25 mouse cellular contexts compared by ENCODE assay signal in genomic region chr12:83698637-83699036, GRCm38 (mm10). TPM values are rescaled to one million over a fixed set of nuclear protein-coding genes. Genes with fewer than 3 reads are reported as not detected.
A peak's percentile ranks its signal among the peaks of the same experiment; 100 is the strongest.
DNase-seq lines count a peak whose midpoint lies in the region; ATAC-seq and TF ChIP-seq lines count a peak whose summit lies in the region.
"Had no signal": no experiment of that assay in that cellular context is flagged by ENCODE, and none has a peak within 500 bp of the region (broad histone marks: within the 10 kb centered on the region; RNA-seq: fewer than 3 reads in every experiment).

No protein-coding gene starts in this region.

- peaks cover 33% of the 10 kb centered on the region for H3K4me1 ChIP-seq in kidney, embryonic 15.5 days
- H3K4me1 ChIP-seq in E14TG2a.4 (replicated peaks; ENCODE audit: low read depth, low read length): peaks cover 48% of the 10 kb centered on the region
- peaks cover 23% of the 10 kb centered on the region for H3K4me1 ChIP-seq in intestine, embryonic 15.5 days (replicated peaks)
- no peaks in the 10 kb centered on the region for H3K4me1 ChIP-seq in lung, postnatal 0 days (ENCODE audit: insufficient read depth, low read depth, low read length)
- H3K4me1 ChIP-seq: embryonic facial prominence, embryonic 12.5 days; embryonic facial prominence, embryonic 15.5 days had no signal

- peaks cover 37% of the 10 kb centered on the region; the same call in 1 of the 2 replicates for H3K36me3 ChIP-seq in kidney, embryonic 15.5 days
- H3K36me3 ChIP-seq in E14TG2a.4 (ENCODE audit: insufficient read depth, low read length): peaks cover 29% of the 10 kb centered on the region
- H3K36me3 ChIP-seq in intestine, embryonic 15.5 days: peaks cover 4% of the 10 kb centered on the region; the same call in 1 of the 2 replicates
- peaks cover 7% of the 10 kb centered on the region; the same call in 1 of the 2 replicates for H3K36me3 ChIP-seq in lung, postnatal 0 days (ENCODE audit: insufficient read depth, low read length)

- no peak for TF ChIP-seq CTCF in E14TG2a.4 (conservative IDR thresholded peaks at IDR 0.05; ENCODE audit: low read length)
- no peak for TF ChIP-seq CTCF in lung, postnatal 0 days (IDR thresholded peaks at IDR 0.05)

- TF ChIP-seq EP300 in lung, postnatal 0 days (IDR thresholded peaks at IDR 0.05): no peak

- H3K4me3 ChIP-seq in kidney, embryonic 15.5 days (replicated peaks): no peak overlapping the region
- H3K4me3 ChIP-seq in E14TG2a.4 (replicated peaks; ENCODE audit: low read length): peak overlapping the region; percentile 39; the same call in 1 of the 2 replicates
- H3K4me3 ChIP-seq in intestine, embryonic 15.5 days (replicated peaks): no peak overlapping the region
- H3K4me3 ChIP-seq in lung, postnatal 0 days (ENCODE audit: low read depth, low read length): no peak overlapping the region
- H3K4me3 ChIP-seq: embryonic facial prominence, embryonic 12.5 days; embryonic facial prominence, embryonic 15.5 days; forebrain, embryonic 15.5 days; heart, adult 2 months; heart, embryonic 10.5 days; heart, embryonic 13.5 days had no signal

- DNase-seq in kidney, adult 8-10 months: no peak
- no peak for DNase-seq in lung, postnatal 0 days (ENCODE audit: low spot score)
- no peak for DNase-seq in gastrocnemius, postnatal 25 days
- DNase-seq: adrenal gland, adult 2 months; adrenal gland, postnatal 14 days; B cell, adult 2 months; cerebellum, adult 11 months; cerebellum, adult 2 months; cerebellum, adult 9-11 months; cerebellum, postnatal 25 days; gastrocnemius, postnatal 36 days; heart, adult 2 months; heart, postnatal 14 days; heart, postnatal 4 days had no signal

- H3K9me3 ChIP-seq in kidney, embryonic 15.5 days (replicated peaks): no peaks in the 10 kb centered on the region
- no peaks in the 10 kb centered on the region for H3K9me3 ChIP-seq in E14TG2a.4 (ENCODE audit: low read length)
- no peaks in the 10 kb centered on the region for H3K9me3 ChIP-seq in intestine, embryonic 15.5 days
- no peaks in the 10 kb centered on the region for H3K9me3 ChIP-seq in lung, postnatal 0 days (ENCODE audit: low read length)
- H3K9me3 ChIP-seq: embryonic facial prominence, embryonic 12.5 days; embryonic facial prominence, embryonic 15.5 days; forebrain, embryonic 15.5 days; heart, embryonic 10.5 days; heart, embryonic 13.5 days had no signal

- peak overlapping the region; percentile 61; the same call in 1 of the 2 replicates for H3K27ac ChIP-seq in kidney, embryonic 15.5 days
- 0 out of 2 replicates have a peak overlapping the region, but pooled peaks have one; percentile 4 for H3K27ac ChIP-seq in intestine, embryonic 15.5 days
- H3K27ac ChIP-seq in lung, postnatal 0 days (ENCODE audit: low read length): no peak overlapping the region
- H3K27ac ChIP-seq: embryonic facial prominence, embryonic 12.5 days; embryonic facial prominence, embryonic 15.5 days; forebrain, embryonic 15.5 days; heart, adult 2 months; heart, embryonic 10.5 days; heart, embryonic 13.5 days; hindbrain, embryonic 14.5 days; hindbrain, postnatal 0 days had no signal

- H3K9ac ChIP-seq in kidney, embryonic 15.5 days: no peak overlapping the region
- H3K9ac ChIP-seq in intestine, embryonic 15.5 days: no peak overlapping the region
- H3K9ac ChIP-seq in lung, postnatal 0 days (replicated peaks; ENCODE audit: low read depth): no peak overlapping the region
- H3K9ac ChIP-seq: embryonic facial prominence, embryonic 12.5 days; embryonic facial prominence, embryonic 15.5 days; forebrain, embryonic 15.5 days; heart, embryonic 13.5 days; hindbrain, embryonic 14.5 days had no signal

- ATAC-seq in kidney, embryonic 15.5 days (replicated peaks; ENCODE audit: low FRiP score): 0 out of 2 replicates have a peak, but pooled peaks have one; percentile 43
- ATAC-seq in intestine, embryonic 15.5 days: peak; percentile 48
- no peak for ATAC-seq in lung, postnatal 0 days
- ATAC-seq: forebrain, embryonic 15.5 days; hindbrain, postnatal 0 days had no signal

- no peak overlapping the region for H3K4me2 ChIP-seq in kidney, embryonic 15.5 days
- H3K4me2 ChIP-seq in intestine, embryonic 15.5 days (replicated peaks): 0 out of 2 replicates have a peak overlapping the region, but pooled peaks have one; percentile 9
- no peak overlapping the region for H3K4me2 ChIP-seq in lung, postnatal 0 days (replicated peaks; ENCODE audit: low read depth, low read length)
- H3K4me2 ChIP-seq: embryonic facial prominence, embryonic 12.5 days; embryonic facial prominence, embryonic 15.5 days; forebrain, embryonic 15.5 days; heart, embryonic 13.5 days; hindbrain, embryonic 14.5 days had no signal

- 78% methylated on average over 4 of the region's 4 CpGs for WGBS in kidney, embryonic 15.5 days
- 72% methylated on average over 4 of the region's 4 CpGs for WGBS in intestine, embryonic 15.5 days
- whole genome bisulfite sequencing in lung, postnatal 0 days: 87% methylated on average over 4 of the region's 4 CpGs

- H3K27me3 ChIP-seq in kidney, embryonic 15.5 days: no peaks in the 10 kb centered on the region
- H3K27me3 ChIP-seq in E14TG2a.4 (ENCODE audit: insufficient read depth, low read length): no peaks in the 10 kb centered on the region
- H3K27me3 ChIP-seq in intestine, embryonic 15.5 days (replicated peaks): no peaks in the 10 kb centered on the region
- H3K27me3 ChIP-seq in lung, postnatal 0 days (replicated peaks; ENCODE audit: insufficient read depth, low read length): no peaks in the 10 kb centered on the region
- H3K27me3 ChIP-seq: CH12.LX; embryonic facial prominence, embryonic 12.5 days; embryonic facial prominence, embryonic 15.5 days; forebrain, embryonic 15.5 days; heart, embryonic 13.5 days had no signal

RNA-seq across cellular contexts. Expression of gene Psen1, which starts 10.7 kb away (rescaled TPM):
- polyA plus RNA-seq in kidney, embryonic 15.5 days (2015; fragmentation: Nextera tagmentation; extraction: Ambion mirVana): 63.3 and 63.5 TPM in 2 replicates
- polyA plus RNA-seq in intestine, embryonic 15.5 days (2015; fragmentation: Nextera tagmentation; extraction: Ambion mirVana): 82.5 and 85.1 TPM in 2 replicates
- polyA plus RNA-seq in lung, postnatal 0 days (2015; fragmentation: Nextera tagmentation; extraction: Ambion mirVana): 39.7 and 40.6 TPM in 2 replicates
- 10 to 100 TPM; 21.9 to 22.9 TPM for total RNA-seq in gastrocnemius, postnatal 25 days (2021)
